Comparison of ENCODE assay signal across 10 mouse cellular contexts in the genomic region with DNA sequence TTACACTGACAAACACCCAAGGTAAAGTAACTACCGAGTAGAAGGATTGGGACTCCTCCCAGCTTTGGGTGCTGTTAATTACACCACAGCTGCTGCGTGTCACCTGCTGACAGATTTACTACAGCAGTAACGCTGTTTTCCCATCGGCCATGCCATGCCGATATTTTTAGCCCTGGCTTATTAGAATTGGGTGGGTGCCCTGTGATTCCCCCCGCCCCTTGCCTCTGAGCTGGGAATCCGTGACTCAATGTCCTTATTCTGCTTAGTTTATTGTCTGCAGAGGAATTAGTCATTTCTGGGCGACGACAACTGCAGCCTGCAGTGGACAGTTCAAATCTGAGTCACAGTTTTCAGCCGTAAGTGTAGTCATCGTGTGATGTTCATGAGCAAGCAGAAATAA. TPM values are rescaled to one million over a fixed set of nuclear protein-coding genes. Genes with fewer than 3 reads are reported as not detected.
DNase-seq lines count a peak whose midpoint lies in the region; ATAC-seq lines count a peak whose summit lies in the region.
"Had no signal": no experiment of that assay in that cellular context is flagged by ENCODE, and none has a peak within 500 bp of the region (broad histone marks: within the 10 kb centered on the region; RNA-seq: fewer than 3 reads in every experiment).

No protein-coding gene starts in this region.

- no peaks in the 10 kb centered on the region for H3K36me3 ChIP-seq in neural tube, embryonic 12.5 days
- no peaks in the 10 kb centered on the region for H3K36me3 ChIP-seq in liver, embryonic 11.5 days (ENCODE audit: control insufficient read depth, insufficient read depth, low read length)

- H3K27ac ChIP-seq in neural tube, embryonic 12.5 days: no peak overlapping the region
- H3K27ac ChIP-seq in liver, embryonic 11.5 days (ENCODE audit: low read depth, low read length): no peak overlapping the region

- no peak overlapping the region for H3K4me3 ChIP-seq in neural tube, embryonic 12.5 days
- no peak overlapping the region for H3K4me3 ChIP-seq in liver, embryonic 11.5 days (ENCODE audit: low read depth, low read length)

- H3K4me2 ChIP-seq in neural tube, embryonic 12.5 days (replicated peaks): no peak overlapping the region; the same call in 1 of the 2 replicates
- H3K4me2 ChIP-seq in liver, embryonic 11.5 days: no peak overlapping the region
- H3K4me2 ChIP-seq: midbrain, embryonic 11.5 days had no signal

- no peaks in the 10 kb centered on the region for H3K9me3 ChIP-seq in neural tube, embryonic 12.5 days
- no peaks in the 10 kb centered on the region for H3K9me3 ChIP-seq in liver, embryonic 11.5 days (ENCODE audit: control insufficient read depth, low read length)

- peak; percentile 49; the same call in 1 of the 2 replicates for ATAC-seq in neural tube, embryonic 12.5 days (ENCODE audit: low FRiP score, low read depth)
- ATAC-seq in liver, embryonic 11.5 days (replicated peaks; ENCODE audit: low FRiP score): no peak

- peaks cover 13% of the 10 kb centered on the region for H3K4me1 ChIP-seq in neural tube, embryonic 12.5 days
- H3K4me1 ChIP-seq in liver, embryonic 11.5 days (replicated peaks; ENCODE audit: control insufficient read depth, insufficient read depth, low read length): no peaks in the 10 kb centered on the region

- no peak overlapping the region for H3K9ac ChIP-seq in neural tube, embryonic 12.5 days
- no peak overlapping the region for H3K9ac ChIP-seq in liver, embryonic 11.5 days (ENCODE audit: low read depth, low read length)

- DNase-seq in layer of hippocampus, adult 18-20 months (ENCODE audit: low spot score in 2 of 2): peak; percentile 10 to 22
- no peak for DNase-seq in layer of hippocampus, adult 9-10 months (ENCODE audit: low spot score)
- peak; percentile 87 for DNase-seq in adrenal gland, adult 2 months
- DNase-seq in gastrocnemius, postnatal 36 days: peak; percentile 27 to 30
- DNase-seq in frontal cortex, postnatal 14 days (ENCODE audit: low spot score in 2 of 2): no peak
- no peak for DNase-seq in liver, embryonic 11.5 days (ENCODE audit: low spot score)
- DNase-seq in thymus, postnatal 4 days: no peak
- DNase-seq: thymus, adult 2 months had no signal

- H3K27me3 ChIP-seq in neural tube, embryonic 12.5 days (replicated peaks): no peaks in the 10 kb centered on the region; the same call in 1 of the 2 replicates
- no peaks in the 10 kb centered on the region for H3K27me3 ChIP-seq in liver, embryonic 11.5 days (replicated peaks; ENCODE audit: control insufficient read depth, insufficient read depth, low read length)

- intact Hi-C loops in gastrocnemius, postnatal 36 days (cut with DNase I): loop anchor here (5.0 to 10.0 kb wide), 2 partner anchors 105 to 268 kb away; no protein-coding TSS in a partner anchor

- WGBS in neural tube, embryonic 12.5 days: 20% methylated on average over 11 of the region's 11 CpGs
- WGBS in liver, embryonic 11.5 days: 66% methylated on average over 11 of the region's 11 CpGs

RNA-seq across cellular contexts. Expression of gene Kifc3, which starts 7.3 kb away (rescaled TPM):
- total RNA-seq in layer of hippocampus, adult 18-20 months (2021): 10 to 100 TPM; 57.0 to 57.2 TPM
- 100 to 1,000 TPM; 134 to 144 TPM for total RNA-seq in adrenal gland, adult 2 months (2021)
- 268 and 330 TPM in 2 replicates for polyA plus RNA-seq in adrenal gland, adult 2 months (2012; rRNA removed)
- 10 to 100 TPM in 1 of 2 experiments, 1 to 10 TPM in 1; 6.9 to 10.9 TPM for total RNA-seq in gastrocnemius, postnatal 36 days (2021)
- 12.8 and 15.0 TPM in 2 replicates for polyA plus RNA-seq in neural tube, embryonic 12.5 days (2016; fragmentation: Nextera tagmentation; extraction: Ambion mirVana)
- polyA plus RNA-seq in liver, embryonic 11.5 days (2014; fragmentation: Nextera tagmentation; extraction: Ambion mirVana): 7.8 and 8.1 TPM in 2 replicates

Comparison
In these comparisons a context has a peak if more than half of its experiments do, and no peak if none do; other contexts are left out.
1. DNase-seq: peak in layer of hippocampus, adult 18-20 months (2 of 2), adrenal gland, adult 2 months (single experiment) and gastrocnemius, postnatal 36 days (2 of 2); none in layer of hippocampus, adult 9-10 months (single experiment), frontal cortex, postnatal 14 days (0 of 2), liver, embryonic 11.5 days (single experiment) and thymus, postnatal 4 days (single experiment).
2. RNA of gene Kifc3, which starts 7.3 kb away (total RNA-seq): 134 to 144 TPM in adrenal gland, adult 2 months and 57.0 to 57.2 TPM in layer of hippocampus, adult 18-20 months; 6.9 to 10.9 TPM in gastrocnemius, postnatal 36 days; every median in the first group is over 4 times any median in the second.